Mouse (Mus musculus) embryonic stem cell, embryonic (primary cell): ENCODE results near the gene 4930544D05Rik.

Experiments used
- CTCF ChIA-PET, 4 experiments: fragments of 300-600 bp in 2 of 4; fragments of 350-600 bp in 2 of 4; sonication (Branson Sonifier 250); formaldehyde crosslinking; loops; one replicate each; lab custom pipeline; 2022; ENCODE audit warnings: inconsistent platforms in 2 of 4; lab: Charles Lee
- POLR2A ChIA-PET, 4 experiments: fragments of 300-600 bp in 2 of 4; fragments of 350-600 bp in 2 of 4; sonication (Branson Sonifier 250); formaldehyde crosslinking; loops; one replicate each; lab custom pipeline; 2022; ENCODE audit warnings: antibody characterized with exemption in 4 of 4, inconsistent platforms in 1 of 4; lab: Charles Lee

4930544D05Rik gene

DNA sequence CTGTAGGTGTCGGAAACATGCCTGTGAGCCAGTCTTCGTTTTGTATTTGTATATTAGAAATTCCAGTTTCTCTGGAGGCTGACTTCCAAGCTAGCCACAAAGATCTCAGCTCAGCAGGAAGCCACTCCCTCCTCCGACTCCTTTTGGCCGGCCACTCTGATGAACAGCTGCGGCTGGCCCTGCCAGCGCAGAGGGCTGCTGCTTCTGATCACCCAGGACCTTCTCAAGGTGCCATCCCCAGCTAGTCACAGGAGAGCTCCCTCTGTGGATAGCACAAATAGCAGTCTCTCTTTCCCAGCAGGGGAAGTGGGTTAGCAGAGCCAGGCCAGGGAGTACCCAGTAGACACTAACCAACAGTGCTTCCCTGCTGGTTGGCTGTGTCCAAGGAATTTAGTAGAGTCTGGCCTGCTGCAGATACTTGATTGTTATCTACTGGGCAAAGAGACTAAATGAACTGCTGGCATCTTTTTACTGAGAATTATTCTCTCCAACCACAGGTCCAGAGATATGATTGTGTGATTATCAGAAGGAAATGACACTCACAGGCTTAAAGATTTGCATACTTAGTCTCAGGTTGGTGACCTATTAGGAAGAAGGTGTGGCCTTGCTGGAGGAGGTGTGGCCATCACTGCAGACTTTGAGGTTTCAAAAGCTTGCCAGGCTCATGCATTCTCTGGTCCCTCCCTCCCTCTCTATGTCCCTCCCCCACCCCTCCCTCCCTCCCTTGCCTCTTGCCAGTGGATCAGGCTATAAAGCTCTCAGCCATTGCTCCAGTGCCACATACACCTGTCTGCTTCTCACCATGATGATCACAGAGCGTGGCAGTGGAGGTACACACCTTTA, 6.5 kb downstream of the 4930544D05Rik start:
- ChIA-PET CTCF (interaction anchor here in 3 of 4 experiments (0.6 to 3.3 kb wide), 38 partner anchors 7 to 308 kb away, joined by 3 to 19 read pairs (median 4); partner anchors contain the start of genes Gltpd2 (in 2 of the 3), Gp1ba (in 2 of the 3), 4930544D05Rik (in 1 of the 3) and Alox12e (in 1 of the 3)), POLR2A (interaction anchor here in 3 of 4 experiments (0.6 to 2.4 kb wide), 20 partner anchors 12 to 212 kb away, joined by 3 to 10 read pairs (median 4); partner anchors contain the start of genes Gltpd2 (in 2 of the 3), Rnf167 (in 2 of the 3), Slc25a11 (in 2 of the 3) and Arrb2 (in 1 of the 3))

DNA sequence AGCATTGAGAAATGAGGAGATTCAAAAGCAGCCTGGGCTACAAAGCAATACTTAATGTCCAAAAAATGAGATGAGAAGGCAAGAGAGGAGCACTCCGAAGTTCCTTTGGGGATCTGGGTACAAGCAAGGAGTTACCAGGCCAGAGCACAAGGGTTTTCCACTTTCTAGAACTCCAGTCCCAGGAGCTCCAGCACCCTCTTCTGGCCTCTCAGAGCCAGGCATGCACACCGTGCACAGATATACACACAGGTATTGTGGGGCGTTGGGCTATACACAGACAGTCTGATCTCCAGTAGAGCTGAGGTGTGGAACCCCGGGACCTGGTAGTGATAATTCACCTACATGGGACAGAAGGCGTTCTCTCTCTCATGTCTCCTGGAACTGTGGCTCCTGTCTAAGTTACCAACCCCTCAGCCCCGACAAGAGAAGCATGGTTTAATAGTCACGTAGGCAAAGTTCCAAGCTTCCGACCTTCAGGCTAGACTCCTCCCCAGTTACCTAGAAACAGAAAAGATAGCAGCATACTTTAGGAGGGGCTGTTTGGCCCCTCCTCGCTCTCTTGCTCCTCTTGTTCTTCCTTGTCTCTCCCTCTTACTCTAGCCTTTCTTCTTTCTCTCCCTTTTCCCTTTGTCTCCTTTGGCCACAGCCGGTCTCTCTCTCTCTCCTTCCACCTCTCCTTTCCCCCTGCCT, 7.5 kb downstream of the 4930544D05Rik start:
- ChIA-PET CTCF (interaction anchor here (0.6 to 3.3 kb wide), 39 partner anchors 8 to 309 kb away, joined by 3 to 19 read pairs (median 4); partner anchors contain the start of genes Gltpd2 (in 2 of the 4), 4930544D05Rik (in 1 of the 4), Alox12e (in 1 of the 4) and Arrb2 (in 1 of the 4)), POLR2A (interaction anchor here in 3 of 4 experiments (0.6 to 2.4 kb wide), 27 partner anchors 8 to 231 kb away, joined by 3 to 10 read pairs (median 4); partner anchors contain the start of genes Gltpd2 (in 2 of the 3), Psmb6 (in 2 of the 3), Rnf167 (in 2 of the 3) and Slc25a11 (in 2 of the 3))

DNA sequence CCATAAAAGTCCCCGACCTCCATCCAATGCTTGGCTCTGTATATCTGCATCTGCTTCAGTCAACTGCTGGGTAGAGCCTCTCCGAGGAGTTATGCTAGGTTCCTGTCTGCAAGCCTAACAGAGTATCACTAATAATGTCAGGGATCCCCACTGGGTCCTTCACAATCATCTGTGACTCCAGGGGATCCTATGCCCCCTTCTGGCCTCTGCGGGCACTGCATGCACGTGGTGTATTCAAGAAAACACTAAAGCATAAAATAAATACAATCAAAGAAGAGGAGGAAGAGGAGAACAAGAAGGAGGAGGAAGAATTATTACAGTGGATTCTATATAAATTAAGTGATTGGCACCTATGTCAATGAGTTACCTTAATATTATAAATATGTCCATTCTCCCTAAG, 9.8 kb downstream of the 4930544D05Rik start:
- CTCF ChIA-PET, result interaction anchor here (0.5 to 1.6 kb wide), 11 partner anchors 10 to 205 kb away, joined by 3 to 9 read pairs (median 3); partner anchors contain the start of genes 4930544D05Rik (in 3 of the 4) and Arrb2 (in 1 of the 4)
- POLR2A ChIA-PET, result interaction anchor here in 3 of 4 experiments (0.6 to 2.1 kb wide), 12 partner anchors 8 to 215 kb away, joined by 3 to 6 read pairs (median 3); partner anchors contain the start of genes 4930544D05Rik (in 1 of the 3), Gp1ba (in 1 of the 3), Pfn1 (in 1 of the 3) and Rnf167 (in 1 of the 3)

DNA sequence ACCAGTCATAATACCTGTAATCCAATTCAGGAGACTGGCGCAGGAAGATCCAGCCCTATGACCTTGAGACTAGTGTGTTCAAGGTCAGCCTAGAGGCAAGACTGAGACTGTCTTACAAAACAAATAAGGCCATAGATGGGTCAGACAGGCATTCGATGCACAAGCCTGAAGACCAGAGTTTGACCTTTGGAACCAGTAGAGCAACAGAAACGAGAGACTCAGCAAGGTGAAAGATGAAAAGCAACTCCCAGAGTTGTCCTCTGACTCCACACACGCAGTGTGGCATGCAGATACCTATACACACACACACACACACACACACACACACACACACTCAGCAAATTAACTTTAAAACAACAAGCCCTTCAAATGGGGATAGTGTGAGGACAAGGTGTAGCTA, 11.2 kb downstream of the 4930544D05Rik start:
- CTCF ChIA-PET, result interaction anchor here in 3 of 4 experiments (0.6 to 1.5 kb wide), 7 partner anchors 12 to 311 kb away, joined by 3 to 12 read pairs (median 3); partner anchors contain the start of genes 4930544D05Rik (in 1 of the 3), Gltpd2 (in 1 of the 3), Rnf167 (in 1 of the 3) and Slc25a11 (in 1 of the 3)

DNA sequence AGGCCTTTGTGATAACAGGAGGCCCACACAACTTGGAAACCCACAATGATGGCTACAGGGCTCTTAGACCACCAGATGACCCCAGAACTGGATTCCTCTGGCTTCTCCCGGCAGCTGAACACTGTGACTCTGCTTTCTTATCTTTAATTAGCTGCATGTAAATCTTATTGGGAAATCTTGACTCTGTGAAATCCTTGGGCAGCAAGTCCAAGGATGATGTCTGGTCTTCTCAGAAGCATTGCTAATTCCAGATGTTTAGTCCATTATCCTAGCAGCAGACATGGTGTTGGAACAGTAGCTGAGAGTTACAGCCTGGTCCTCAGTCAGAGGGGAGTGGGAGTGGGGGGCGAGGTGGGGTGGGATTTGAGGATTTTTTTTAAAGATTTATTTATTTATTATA, 12.8 kb downstream of the 4930544D05Rik start:
- POLR2A ChIA-PET, result interaction anchor here in 3 of 4 experiments (0.7 to 1.5 kb wide), 6 partner anchors 11 to 106 kb away, joined by 3 to 5 read pairs (median 3); partner anchors contain the start of genes Psmb6 (in 2 of the 3), Rnf167 (in 1 of the 3), Slc25a11 (in 1 of the 3) and Spag7 (in 1 of the 3)
- CTCF ChIA-PET, result interaction anchor here (0.6 to 2.8 kb wide), 12 partner anchors 13 to 538 kb away, joined by 3 to 24 read pairs (median 5); partner anchors contain the start of genes 4930544D05Rik (in 1 of the 4), Arrb2 (in 1 of the 4), Psmb6 (in 1 of the 4) and Rnf167 (in 1 of the 4)

More for the DNA sequence above, 11.2 kb downstream of the 4930544D05Rik start:
- POLR2A ChIA-PET, result interaction anchor here in 3 of 4 experiments (0.6 to 2.1 kb wide), 10 partner anchors 15 to 216 kb away, joined by 3 to 5 read pairs (median 3); partner anchors contain the start of genes Rnf167 (in 2 of the 3), Slc25a11 (in 2 of the 3) and Arrb2 (in 1 of the 3)

DNA sequence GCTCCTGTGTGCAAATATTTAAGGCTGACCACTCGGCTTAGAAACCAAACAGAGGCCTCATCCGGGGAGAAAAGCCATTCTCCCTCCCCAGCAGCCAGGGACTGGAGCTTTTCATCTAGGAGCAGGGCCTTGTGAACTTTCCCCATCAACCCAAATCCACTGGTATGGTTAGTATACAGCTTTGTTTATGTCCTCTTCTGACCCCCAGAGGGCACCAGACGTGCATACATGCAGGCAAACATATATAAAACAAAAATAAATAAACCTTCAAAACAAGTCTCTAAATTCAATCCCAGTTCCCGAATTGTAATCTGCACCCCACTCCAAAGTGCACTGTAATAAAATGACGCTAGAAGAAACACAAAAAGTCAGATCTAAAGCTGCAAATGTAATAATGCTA, 13.9 kb downstream of the 4930544D05Rik start:
- ChIA-PET POLR2A (interaction anchor here in 3 of 4 experiments (1.0 to 1.8 kb wide), 10 partner anchors 9 to 180 kb away, joined by 3 to 8 read pairs (median 4); partner anchors contain the start of genes Rnf167 (in 3 of the 3), Slc25a11 (in 3 of the 3), 4930544D05Rik (in 2 of the 3) and Gp1ba (in 2 of the 3)), CTCF (interaction anchor here (0.5 to 2.8 kb wide), 35 partner anchors 8 to 708 kb away, joined by 3 to 24 read pairs (median 4); partner anchors contain the start of genes 4930544D05Rik (in 2 of the 4), Gp1ba (in 2 of the 4), Alox12e (in 1 of the 4) and Arrb2 (in 1 of the 4))

DNA sequence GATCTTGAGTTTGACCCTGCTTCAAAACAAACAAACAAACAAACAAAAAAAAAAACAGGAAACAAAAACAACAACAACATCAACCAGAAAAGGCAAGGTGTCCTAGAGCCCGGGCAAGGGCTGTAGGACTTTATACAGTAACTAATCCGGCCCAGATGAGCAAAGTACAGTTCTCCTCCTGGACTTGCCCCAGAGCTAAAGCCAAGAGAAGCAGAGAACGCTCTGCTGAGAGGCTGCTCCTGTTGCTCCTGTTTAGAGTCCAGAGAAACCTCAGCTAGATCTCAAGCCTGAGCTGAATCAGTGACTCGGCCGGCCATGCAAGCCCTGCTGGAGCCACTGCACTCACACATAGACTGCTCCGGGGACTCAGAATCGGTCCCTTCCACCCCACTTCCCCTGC, 14.5 kb downstream of the 4930544D05Rik start:
- CTCF ChIA-PET, result interaction anchor here (0.6 to 2.8 kb wide), 25 partner anchors 9 to 510 kb away, joined by 3 to 24 read pairs (median 4); partner anchors contain the start of genes 4930544D05Rik (in 2 of the 4), Gp1ba (in 2 of the 4), Alox12e (in 1 of the 4) and Arrb2 (in 1 of the 4)
- POLR2A ChIA-PET, result interaction anchor here in 3 of 4 experiments (1.0 to 1.8 kb wide), 9 partner anchors 9 to 179 kb away, joined by 3 to 8 read pairs (median 4); partner anchors contain the start of genes Rnf167 (in 3 of the 3), Slc25a11 (in 3 of the 3), 4930544D05Rik (in 2 of the 3) and Gp1ba (in 2 of the 3)

DNA sequence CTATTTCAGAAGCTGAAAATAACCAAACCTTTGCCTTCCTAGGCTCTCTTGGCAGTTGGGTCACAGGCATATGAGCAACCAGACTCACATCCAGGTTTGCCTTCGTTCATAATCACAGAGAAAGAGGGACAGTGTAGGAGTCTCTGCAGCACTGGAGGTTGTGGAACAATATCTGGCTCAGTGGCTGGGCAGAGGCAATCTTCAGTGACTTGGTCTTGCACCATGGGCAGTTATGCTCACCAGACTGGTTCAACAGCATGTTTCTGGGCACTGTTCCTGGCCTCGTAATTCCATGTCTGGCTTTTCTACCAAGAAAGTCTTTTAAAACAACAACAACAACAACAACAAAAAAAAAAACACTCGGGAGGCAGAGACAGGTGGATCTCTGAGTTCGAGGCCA, 20.0 kb downstream of the 4930544D05Rik start:
- ChIA-PET POLR2A (interaction anchor here in 3 of 4 experiments (0.6 to 2.3 kb wide), 5 partner anchors 11 to 1561 kb away, joined by 3 to 22 read pairs (median 3); partner anchors contain the start of genes Rnf167 (in 1 of the 3) and Slc25a11 (in 1 of the 3)), CTCF (interaction anchor here in 1 of 4 experiments (1.1 kb wide), 1 partner anchor 143 kb away, joined by 3 read pairs; no protein-coding TSS in a partner anchor)

DNA sequence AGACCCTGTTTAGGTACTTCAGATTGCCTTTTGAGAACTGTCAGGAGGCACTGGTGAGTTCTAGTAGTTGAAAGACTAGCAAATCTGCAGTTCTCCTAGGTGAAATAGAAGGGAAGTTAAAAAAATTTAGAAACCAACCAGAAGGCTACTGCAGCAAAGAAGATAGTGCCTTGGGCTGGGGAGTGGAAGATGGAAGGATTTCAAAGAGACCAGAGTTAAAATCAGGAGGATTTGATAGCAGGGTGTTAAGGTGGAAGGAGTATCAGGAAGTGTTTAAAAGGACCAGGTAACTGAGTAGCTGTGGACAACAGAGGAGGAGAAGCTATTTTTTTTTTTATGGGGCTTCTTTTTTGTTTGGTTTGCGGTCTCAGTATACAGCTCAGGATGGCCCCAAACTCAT, 22.1 kb downstream of the 4930544D05Rik start:
- POLR2A ChIA-PET, result interaction anchor here (0.8 to 2.4 kb wide), 13 partner anchors 8 to 205 kb away, joined by 3 to 18 read pairs (median 7); partner anchors contain the start of genes Rnf167 (in 4 of the 4), Slc25a11 (in 4 of the 4), Inca1 (in 2 of the 4) and Kif1c (in 2 of the 4)
- CTCF ChIA-PET, result interaction anchor here in 2 of 4 experiments (0.8 to 1.1 kb wide), 3 partner anchors 8 to 15 kb away, joined by 3 to 5 read pairs (median 3); no protein-coding TSS in a partner anchor

DNA sequence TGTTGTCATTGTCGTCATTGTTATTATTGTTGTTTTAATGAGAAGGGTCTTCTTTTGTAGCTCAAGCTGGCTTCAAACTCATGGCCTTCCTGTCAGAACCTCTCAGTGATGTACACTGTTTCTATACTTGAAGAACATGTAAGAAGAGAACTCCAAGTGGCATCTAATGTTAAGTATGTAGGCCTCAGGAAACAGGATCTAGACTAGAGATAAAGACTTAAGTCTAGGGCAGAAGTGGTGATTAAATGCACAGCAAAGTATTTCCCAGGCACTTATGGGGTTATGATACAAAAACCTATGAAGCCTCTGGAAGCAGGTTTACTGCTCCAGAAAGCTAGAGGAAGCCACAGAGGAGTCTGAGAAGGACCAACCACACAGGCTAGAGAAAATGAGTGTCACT, 22.6 kb downstream of the 4930544D05Rik start:
- ChIA-PET CTCF (interaction anchor here in 3 of 4 experiments (0.8 to 1.6 kb wide), 5 partner anchors 8 to 16 kb away, joined by 3 to 5 read pairs (median 3); no protein-coding TSS in a partner anchor), POLR2A (interaction anchor here (0.6 to 2.4 kb wide), 16 partner anchors 8 to 206 kb away, joined by 3 to 18 read pairs (median 4); partner anchors contain the start of genes Rnf167 (in 4 of the 4), Slc25a11 (in 4 of the 4), Spag7 (in 2 of the 4) and 4930544D05Rik (in 1 of the 4))

DNA sequence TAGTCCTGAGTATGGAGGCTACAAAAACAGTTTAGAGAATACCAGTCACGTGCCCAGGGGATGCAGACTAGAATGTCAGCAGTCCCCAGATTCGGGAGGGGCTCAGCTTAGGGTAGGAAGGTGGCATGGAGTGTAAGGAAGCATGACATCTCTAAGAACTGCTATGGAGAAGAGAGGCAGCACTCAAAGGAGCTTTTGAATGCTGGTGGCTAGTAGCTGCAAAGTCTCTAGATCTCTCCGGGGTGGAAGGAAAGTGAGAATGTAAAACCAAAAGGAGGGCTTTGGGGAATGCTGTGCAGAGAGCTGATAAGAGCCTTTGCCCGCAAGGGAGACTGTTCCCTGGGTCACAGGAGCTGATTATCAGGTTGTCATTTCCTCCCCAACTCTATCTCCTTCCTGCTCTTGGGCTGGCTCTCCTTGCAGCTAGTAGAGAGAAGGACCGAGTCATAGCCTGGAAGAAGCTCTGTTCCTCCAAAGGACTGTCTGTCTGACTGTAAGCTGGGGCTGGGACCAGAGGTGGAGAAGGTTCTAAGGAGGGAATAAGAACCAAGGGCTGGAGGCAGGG, 23.1 kb downstream of the 4930544D05Rik start, which contains the start of gene Gp1ba:
TSS of gene Gp1ba (plus strand) at position 409 of the 565 bp plus-strand sequence.
- ChIA-PET POLR2A (interaction anchor here (0.6 to 2.4 kb wide), 20 partner anchors 8 to 179 kb away, joined by 3 to 18 read pairs (median 4); partner anchors contain the start of genes Rnf167 (in 4 of the 4), Slc25a11 (in 4 of the 4), Spag7 (in 2 of the 4) and 4930544D05Rik (in 1 of the 4)), CTCF (interaction anchor here in 2 of 4 experiments (0.6 to 1.9 kb wide), 6 partner anchors 9 to 156 kb away, joined by 3 to 8 read pairs (median 4); no protein-coding TSS in a partner anchor)

DNA sequence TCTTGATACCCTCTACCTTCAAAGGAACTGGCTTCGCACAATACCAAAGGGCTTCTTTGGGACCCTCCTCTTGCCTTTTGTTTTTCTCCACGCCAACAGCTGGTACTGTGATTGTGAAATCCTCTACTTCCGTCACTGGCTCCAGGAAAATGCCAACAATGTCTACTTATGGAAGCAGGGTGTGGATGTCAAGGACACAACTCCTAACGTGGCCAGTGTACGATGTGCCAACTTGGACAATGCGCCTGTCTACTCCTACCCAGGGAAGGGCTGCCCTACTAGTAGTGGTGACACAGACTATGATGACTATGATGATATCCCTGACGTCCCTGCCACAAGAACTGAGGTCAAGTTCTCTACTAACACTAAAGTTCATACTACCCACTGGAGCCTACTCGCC, 24.3 kb downstream of the 4930544D05Rik start:
- CTCF ChIA-PET, result interaction anchor here in 2 of 4 experiments (0.7 to 1.9 kb wide), 5 partner anchors 10 to 116 kb away, joined by 3 to 8 read pairs (median 4); no protein-coding TSS in a partner anchor
- POLR2A ChIA-PET, result interaction anchor here (0.8 to 2.4 kb wide), 10 partner anchors 9 to 86 kb away, joined by 3 to 10 read pairs (median 4); partner anchors contain the start of gene Spag7 (in 1 of the 4)

DNA sequence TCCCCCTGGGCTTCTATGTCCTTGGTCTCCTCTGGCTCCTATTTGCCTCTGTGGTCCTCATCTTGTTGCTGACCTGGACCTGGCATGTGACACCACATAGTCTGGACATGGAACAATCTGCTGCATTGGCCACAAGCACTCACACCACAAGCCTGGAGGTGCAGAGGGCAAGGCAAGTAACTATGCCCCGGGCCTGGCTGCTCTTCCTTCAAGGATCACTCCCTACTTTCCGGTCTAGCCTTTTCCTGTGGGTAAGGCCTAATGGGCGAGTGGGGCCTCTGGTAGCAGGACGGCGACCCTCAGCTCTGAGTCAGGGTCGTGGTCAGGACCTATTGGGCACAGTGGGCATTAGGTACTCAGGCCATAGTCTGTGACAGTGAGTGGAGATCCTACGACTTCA, 25.6 kb downstream of the 4930544D05Rik start:
- ChIA-PET CTCF (interaction anchor here in 1 of 4 experiments (1.0 kb wide), 1 partner anchor 18 kb away, joined by 3 read pairs; no protein-coding TSS in a partner anchor), POLR2A (interaction anchor here in 3 of 4 experiments (0.6 to 23.0 kb wide), 6 partner anchors 15 to 1671 kb away, joined by 3 to 710 read pairs (median 4); partner anchors contain the start of genes Spag7 (in 2 of the 3), Eno3 (in 1 of the 3) and Pfn1 (in 1 of the 3))

DNA sequence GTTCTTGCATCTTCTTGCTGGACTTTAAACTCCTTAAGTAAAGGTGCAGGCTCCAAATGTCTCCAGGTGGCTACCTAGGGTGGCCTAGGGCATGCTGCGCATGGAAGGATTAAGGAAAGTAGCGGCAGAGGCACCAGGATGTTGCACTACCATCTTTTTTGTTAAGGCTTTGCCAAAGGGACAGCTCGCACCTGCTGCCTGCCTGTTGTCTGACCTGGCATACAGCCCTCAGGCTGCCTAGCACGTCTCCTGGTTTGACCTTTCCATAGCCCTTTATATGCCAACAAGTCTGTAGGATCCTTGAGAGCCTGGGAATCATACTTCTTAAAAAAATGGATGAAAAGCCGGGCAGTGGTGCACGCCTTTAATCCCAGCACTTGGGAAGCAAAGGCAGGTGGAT, 27.4 kb downstream of the 4930544D05Rik start:
- ChIA-PET POLR2A (interaction anchor here in 3 of 4 experiments (0.8 to 23.0 kb wide), 4 partner anchors 9 to 26 kb away, joined by 3 to 710 read pairs (median 10); partner anchors contain the start of genes Spag7 (in 2 of the 3), Eno3 (in 1 of the 3) and Pfn1 (in 1 of the 3)), CTCF (no interaction called here)
